Mouse (Mus musculus) spleen, postnatal 10 days (tissue): ENCODE results near the gene Acp5.
"Not testable (repeated sequence)": the region's sequence is repeated elsewhere in the genome, so short reads cannot be mapped to it uniquely, and the experiment has no call there.

Experiments
- DNase-seq, 2 experiments: peaks; one replicate each; pipeline ENCODE4 v3.0.0; 2021 to 2022; ENCODE audit warnings: low spot score in 2 of 2

Gene Acp5

DNA sequence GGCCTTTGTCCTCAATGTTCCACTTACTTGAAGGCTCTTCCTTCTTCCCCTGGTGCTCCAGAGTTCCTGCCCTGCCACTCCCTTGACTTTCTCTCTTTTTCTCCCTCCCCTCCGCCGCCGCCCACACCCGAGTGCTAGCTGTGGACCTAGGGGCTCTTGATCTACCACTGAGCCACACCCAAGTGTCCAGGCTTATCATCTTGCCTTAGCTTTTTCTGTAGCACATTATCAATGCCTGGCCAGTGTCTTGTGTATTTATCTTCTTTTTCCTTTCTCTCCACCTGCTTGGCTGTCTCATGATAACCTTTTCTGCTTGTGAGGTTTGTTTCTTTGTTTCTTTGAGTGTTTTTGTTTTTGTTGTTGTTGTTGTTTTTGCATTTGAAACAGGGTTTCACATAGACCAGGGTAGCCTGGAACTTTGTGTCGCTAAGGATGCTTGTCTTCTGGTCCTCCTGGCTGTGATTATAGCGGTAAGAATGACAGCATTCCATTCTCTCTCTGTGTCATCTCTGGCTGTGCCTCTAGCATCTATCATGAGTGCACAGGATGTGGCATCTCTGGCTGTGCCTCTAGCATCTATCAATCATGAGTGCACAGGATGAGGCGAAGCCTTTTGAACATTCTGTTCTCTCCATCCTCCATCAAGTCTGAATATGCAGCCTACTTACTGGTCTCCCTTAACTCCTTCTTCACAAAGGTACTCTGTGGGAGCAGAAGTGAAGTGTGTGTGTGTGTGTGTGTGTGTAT is at the start of gene Acp5:
Gene Acp5 (minus strand): TSS at position 68 of the 747 bp plus-strand sequence.
- DNase-seq = peak; percentile 51 to 60

DNA sequence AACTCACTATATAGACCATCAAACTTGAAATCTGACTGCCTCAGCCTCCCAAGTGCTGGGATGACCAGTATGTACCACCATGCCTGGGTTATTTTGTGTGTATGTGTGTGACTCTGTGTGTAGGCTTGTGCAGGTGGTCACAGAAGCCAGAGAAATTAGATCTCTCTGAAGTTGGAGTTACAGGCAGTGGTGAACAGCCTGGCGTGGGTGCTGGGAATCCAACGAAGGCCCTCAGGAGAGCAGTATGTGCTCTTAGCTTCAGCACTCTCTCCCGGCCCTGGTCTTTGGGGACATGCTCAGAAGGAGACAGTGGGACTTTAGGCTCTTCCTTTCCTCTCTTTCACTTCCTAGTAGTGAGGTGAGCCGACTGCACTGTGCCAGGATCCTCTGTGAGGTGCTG is 36.8 kb upstream of the Acp5 start:
- peak in 1 of 2 experiments; percentile 7 for DNase-seq

DNA sequence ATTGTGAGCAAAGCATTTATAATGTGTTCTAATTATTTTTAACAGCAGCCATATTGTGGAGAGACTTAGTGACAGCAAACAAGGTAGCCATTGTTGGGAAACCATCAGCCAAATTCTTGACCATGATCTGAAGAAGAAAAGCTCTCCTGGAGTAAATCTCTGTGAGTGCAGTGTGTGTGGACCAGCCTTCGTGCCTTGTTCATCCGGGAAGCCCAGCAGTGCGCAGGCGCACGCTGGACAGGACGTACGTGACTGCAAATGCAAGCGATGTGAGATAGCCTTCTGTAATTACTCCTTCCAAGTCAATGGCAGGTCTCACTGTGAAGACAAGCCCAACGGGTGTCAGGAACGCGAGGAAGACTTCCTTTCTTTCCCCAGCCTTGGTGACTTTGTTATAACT is 33.8 kb upstream of the Acp5 start:
- DNase-seq = peak in 1 of 2 experiments; percentile 7

DNA sequence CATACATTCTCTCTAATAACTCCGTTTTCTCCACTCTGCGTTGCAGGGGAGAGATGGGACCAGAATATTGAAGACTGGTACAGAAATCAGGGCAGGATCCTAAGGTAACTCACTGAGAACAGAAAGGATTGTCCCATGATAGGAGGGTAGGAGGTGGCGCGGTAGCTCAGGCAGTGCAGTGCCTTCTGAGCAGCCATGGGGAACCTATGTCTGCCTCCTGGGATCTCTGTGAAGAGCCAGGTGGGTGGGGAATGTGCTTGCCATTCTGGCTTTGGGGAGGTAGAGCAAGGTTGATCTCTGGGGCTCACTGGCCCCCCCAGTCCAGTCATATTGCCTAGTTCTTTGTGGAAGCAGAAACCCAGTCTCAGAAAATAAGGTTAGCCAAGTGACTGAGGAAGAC is 32.2 kb upstream of the Acp5 start:
- DNase-seq = peak in 1 of 2 experiments; percentile 9

DNA sequence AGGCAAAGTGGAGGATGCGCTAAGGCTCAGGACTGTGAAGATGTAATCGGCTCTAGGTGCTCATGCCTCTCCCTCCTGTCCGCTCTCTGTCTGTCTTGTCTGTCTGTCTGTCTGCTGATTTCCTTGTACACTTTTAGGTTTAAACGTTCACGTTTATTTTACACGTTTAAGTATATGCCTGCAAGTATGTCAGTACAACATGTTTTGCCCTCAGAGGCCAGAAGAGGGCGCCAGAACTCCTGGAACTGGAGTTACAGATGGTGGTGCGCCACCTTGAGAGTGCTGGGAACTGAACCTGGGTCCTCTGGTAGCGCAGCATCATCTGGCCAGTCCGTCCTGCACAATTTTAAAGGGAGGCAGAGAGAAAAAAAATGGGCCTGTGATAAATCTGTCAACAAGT is 31.2 kb upstream of the Acp5 start:
- DNase-seq = peak in 1 of 2 experiments; percentile 27

DNA sequence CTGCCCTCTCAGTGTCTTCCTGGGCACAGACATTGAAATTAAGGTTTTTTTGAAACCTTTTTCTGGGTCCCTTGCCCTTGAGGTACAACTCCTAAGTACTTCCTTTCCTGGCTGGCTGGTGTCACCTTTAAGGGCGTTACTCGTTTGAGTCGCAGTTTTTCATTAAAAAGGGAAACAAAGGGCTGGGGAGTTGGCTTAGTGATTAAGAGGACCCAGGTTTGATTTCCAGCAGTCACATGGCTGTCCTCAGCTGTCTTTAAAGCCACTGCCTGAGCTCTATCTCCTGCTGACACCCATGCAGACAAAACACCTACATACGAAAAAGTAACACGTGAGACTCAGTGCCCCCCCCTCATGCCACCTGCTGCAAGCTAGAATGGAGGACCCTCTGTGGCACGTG is 30.5 kb upstream of the Acp5 start:
- DNase-seq = no peak

DNA sequence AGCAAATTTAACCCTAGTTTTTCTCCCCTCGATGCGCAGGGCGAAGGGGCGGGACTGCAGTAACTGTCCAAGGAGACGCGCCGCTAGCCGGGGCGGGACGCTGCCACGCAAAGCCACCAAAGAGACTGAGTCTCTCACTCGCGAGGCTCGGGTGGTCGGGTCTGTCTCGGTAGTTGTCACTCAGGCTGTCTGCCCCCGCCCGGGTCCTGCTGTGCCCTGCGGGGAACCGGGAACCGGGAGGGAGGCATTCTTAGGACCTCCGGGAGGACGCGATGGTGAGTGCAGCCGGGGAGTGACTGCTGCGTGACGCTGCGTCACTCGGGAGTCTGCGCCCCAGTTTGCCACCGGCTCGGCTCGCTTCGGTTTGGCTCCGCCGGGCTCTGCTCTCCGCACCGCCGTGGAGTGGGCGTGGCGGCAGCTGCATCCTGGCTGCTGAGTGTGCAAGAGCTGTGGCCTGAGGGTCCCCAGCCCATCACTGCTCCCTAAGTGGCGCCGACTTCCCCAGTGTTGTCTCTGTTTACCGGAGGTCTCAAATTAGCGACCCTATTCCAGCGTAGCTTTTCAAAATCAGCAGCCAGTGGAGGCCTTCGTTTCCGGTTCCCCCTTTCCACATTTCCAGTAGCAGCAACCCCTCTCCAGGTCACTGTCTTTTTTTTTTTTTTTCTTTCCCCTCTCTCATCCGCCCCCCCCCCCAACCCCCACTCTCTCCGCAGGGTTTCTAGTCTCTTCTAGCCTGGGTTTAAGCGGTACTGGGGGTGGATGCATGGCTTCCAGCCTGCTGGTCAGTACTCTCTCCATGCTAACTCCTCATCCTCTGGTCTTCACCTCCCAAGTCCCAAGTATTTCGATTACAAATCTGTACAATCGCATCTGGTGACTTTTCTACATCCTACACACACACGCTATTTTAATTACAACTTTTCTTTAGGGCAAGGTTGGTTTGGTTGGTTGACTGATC is 29.5 kb upstream of the Acp5 start:
- DNase-seq = peak in 1 of 2 experiments; percentile 36

DNA sequence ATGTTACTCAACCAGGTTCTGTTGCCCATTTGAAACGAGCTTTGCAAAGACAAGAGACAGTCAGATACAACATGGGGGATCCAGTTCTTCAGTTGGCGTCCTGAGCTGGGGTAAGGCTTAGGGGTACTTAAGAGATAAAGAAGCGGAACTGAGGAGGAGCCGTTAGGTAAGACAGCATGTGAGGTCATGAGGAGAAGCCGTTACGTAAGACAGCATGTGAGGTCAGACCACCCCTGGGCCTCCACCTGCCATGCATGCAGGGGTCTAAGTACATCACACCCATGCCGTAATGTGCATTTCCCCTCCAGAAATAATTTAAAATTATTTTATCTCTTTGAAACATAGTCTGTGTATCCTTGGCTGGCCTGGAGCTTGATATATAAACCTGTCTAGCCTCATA is 27.4 kb upstream of the Acp5 start:
- DNase-seq = no peak

DNA sequence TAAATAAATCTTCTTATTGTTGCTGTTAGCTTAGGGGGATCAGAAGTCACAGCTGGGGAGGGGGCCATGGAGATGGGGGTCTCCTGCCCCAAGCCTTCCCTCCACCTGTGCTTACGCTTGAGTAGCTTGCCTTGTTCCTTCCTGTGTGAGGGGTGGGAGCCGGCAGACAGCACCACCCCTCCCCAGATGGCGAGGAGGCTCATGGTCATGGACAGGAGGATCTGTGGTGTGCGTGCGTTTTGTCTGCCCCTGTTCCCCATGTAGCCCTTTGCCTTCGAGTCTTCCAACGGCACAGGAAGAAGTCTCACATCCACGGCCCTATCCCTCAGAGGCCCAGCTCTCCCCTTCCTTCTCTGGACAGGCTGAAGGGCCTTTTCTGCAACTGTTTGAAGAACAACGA is 26.8 kb upstream of the Acp5 start:
- no peak for DNase-seq

DNA sequence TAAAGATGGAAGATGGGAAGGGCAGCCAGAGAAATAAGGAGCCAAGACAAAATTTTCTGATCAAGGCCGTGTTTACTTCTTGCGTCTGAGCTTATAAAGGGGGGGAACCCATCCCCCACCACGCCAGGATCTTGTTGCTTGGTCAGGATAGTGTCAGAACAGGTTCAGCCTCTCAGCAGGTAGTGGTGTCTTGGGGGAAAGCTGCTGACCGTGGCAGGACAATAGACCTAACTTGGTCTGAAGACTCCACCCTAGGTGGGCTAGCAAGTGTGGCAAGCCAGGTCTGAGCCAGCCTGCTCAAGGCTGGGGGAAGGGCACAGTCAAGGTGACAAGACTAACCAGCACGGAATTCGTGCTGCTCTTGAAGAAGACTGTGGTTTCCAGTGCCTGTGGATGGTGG is 25.8 kb upstream of the Acp5 start:
- no peak for DNase-seq

DNA sequence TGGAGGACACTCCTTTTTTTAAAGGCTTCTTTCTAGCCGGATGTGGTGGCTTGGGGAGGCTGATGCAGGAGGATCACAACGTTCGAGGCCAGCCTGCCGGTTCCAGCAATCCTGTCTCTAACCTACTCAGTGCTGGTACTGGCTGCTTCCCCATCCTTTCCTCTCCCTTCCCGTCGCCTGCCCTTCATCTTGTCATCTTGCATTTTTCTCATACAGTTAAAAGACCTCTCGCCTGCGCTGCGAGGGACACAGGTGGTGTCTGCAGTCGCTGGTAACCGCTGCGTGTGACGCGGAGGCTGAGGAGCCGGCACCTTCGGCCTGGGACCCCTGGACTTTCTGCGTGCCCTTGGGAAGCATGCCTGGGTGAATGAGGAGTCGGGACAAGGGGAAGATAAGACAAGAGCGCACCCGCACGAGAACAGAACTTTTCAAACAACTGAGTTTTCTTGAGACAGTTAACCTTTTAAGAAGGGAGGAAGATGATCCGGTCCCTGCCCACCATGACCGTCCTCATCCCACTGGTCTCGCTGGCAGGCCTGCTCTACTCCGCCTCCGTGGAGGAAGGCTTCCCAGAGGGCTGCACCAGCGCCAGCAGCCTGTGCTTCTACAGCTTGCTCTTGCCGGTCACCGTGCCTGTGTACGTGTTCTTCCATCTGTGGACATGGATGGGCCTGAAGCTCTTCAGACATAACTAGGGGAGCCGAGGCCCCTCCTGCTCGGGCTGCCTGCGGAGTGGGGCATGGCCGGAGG is 22.2 kb upstream of the Acp5 start:
- DNase-seq = peak in 1 of 2 experiments; percentile 20

DNA sequence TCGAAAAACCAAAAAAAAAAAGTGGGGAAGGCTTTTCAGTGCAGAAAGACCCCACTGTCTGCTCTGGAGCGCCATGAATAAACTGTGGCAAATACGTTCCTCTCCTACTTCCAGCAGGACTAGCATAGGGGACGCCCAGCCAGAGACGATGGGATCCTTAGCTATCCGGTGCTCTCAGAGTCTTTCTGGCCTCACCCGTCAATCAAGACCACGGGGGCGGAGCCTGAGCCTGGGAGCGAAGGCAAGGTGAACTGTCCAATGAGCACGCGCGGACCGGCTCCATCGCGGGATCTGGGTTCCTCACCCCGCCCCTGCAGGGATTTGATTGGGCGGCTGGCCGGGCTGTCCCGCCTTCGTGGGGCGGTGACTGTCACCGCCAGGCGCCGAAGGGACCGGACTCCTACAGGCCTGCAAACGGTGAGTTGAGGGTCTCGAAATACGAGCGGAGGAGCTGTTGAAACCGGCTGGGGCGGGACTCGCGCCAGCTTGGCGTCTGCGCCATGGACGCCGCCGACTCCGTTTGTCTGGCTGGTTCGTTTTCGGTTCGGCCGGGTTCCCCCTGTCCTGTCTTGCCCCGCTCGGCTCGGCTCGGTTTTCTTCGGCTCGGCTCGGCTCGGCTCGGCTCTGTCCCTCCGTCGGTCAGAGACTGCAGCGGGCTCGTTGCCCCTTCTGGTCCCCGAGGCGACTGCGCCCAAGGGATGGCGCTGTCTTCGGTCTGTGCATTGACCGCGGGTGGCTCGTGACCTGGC is 21.2 kb upstream of the Acp5 start, which contains the start of gene Pigyl:
Gene Pigyl (plus strand): TSS at position 350 of the 749 bp plus-strand sequence.
- peak; percentile 99 to 100 for DNase-seq

DNA sequence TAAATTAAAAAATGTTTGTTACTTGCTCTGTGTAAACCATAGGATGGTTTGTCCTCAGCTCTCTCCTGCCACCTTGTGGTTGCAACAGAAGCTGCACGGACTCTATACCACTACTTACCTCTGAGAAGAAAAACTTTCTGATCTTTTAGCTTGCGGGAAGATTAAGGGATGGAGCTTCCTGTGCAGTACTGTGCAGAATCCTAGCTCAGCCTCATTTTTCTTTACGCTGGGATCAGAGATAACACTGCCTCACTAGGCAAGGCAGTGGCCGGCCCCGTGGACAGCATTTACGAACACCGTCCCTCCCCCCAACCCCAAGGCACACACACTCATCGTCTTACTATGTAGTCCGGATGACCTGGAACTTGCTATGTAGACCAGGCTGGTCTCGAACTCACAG is 20.1 kb upstream of the Acp5 start:
- DNase-seq = peak; percentile 71 to 88

DNA sequence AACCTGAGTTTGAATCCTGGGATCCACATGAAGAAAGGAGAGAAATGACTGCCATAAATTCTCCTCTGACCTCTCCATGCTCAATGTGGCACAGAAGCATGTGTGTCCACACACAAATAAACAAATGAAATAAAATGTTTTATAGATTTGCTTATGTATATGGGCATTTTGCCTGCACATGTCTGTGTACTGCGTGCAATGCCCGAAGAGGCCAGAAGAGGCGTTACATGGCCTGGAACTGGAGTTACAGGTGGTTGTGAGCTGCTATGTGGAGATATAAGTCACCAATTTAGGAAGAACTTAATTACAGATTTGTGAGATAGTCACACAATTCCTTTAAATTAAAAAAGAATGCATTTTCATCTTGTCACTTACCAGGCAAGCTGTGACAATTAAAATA is 18.3 kb upstream of the Acp5 start:
- DNase-seq = peak in 1 of 2 experiments; percentile 42

DNA sequence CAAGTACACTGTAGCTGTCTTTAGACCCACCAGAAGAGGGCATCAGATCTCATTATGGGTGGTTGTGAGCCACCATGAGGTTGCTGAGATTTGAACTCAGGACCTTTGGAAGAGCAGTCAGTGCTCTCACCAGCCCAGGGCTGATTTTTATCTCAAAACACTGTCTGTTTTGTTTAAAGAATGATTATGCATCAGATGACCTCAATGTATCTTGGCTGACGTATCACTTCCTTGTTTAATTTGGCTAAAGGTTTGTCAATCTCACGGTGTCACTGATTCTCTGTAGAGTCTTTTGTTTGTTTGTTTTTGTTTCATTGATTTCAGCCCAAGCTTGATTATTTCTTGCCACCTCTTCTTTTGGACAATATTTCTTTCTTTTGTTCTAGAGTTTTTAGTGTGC is 15.4 kb upstream of the Acp5 start:
- DNase-seq = no peak

DNA sequence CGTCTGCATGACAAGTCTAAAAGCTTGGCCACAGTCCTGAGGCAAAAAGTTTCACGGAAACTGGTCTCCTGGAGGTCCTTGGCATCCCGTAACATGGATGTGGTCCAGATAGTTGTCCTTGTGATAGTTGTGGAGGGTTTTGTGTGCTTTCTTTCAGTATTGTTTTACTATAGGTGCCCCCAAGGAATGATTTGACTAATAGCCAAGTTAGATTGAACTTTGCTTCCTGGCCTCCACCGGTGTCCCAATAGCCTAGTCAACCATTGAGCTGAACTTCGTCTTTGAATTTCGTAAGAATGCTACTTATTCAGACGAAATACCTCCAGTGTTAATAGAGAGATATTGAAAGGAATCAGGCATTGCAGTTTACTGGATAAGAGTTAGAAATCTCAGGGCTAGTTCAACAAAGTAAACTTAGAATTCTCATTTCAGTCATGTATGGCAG is 14.8 kb upstream of the Acp5 start:
- not testable (repeated sequence) for DNase-seq

DNA sequence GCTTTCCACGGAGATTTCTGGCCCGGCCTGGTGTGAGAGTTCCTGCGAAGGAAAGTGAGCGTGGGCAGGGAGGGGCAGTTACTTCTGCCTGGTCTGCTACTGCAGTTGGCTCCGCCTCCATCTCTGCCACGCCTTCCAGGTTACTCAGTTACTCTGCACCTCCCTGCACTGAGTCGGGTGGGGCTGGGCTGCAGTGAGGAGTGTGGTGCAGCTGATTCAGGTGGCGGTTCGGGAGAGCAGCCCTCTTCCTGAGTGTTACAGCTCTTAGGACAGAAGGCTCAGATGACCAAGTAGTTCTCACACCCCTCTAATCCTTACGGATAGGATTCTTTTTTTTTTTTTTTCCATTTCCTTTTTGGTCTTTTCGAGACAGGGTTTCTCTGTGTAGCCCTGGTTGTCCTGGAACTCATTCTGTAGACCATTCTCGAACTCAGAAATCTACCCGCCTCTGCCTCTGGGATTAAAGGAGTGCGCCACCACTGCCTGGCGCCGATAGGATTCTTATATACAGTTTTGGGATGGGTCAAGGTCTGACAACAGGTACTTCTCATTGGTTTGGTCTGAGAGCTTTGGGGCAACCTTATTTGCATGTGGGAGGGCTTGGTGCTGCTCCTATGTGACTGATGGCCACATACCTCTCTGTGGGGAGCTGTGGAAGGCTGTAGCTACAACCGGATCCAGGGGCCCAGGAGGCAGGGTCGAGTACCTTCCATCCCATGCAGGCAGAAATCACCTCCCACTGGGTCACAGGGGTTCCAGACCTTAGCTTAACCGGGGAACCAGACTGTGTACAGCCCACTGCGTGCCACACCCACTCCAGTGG is 14.1 kb upstream of the Acp5 start:
- DNase-seq = peak in 1 of 2 experiments; percentile 52

DNA sequence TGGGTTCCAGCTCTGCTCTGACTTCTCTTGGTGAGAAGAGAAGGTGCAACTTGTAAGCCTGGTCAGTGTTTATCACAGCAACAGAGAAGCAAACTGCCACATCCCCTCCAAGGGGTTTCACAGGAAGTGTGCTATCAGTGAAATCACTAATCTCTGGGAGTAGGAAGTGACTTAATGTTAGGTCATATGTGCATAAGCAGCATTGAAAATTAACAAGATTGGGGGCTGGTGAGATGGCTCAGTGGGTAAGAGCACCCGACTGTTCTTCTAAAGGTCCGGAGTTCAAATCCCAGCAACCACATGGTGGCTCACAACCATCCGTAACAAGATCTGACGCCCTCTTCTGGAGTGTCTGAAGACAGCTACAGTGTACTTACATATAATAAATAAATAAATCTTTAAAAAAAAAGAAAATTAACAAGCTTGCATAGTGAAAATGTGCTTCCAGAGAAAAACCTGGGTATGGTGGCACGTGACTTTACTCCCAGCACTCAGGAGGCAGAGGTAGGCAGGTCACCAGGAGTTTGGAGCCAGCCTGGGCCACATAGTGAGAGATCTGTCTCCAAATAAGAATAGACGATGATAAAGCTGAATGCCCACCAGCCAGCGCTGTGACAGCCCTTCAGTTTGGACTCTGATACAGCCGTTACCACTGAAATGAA is 8.9 kb upstream of the Acp5 start:
- DNase-seq = no peak
